Mouse (Mus musculus) midbrain, embryonic 10.5 days (tissue): Measurements from ENCODE around the gene Agap2. TPM values are rescaled to one million over a fixed set of nuclear protein-coding genes. Genes with fewer than 3 reads are reported as not detected.

Source experiments
- DNase-seq: peaks from one replicate; pipeline ENCODE4 v3.0.0-alpha.2; 2017; ENCODE audit warnings: low spot score
- H3K27ac ChIP-seq: fragments of 300-500 bp; sonication (generic); replicated peaks from 2 replicates; pipeline ENCODE4 v1.5.1; 2016; ENCODE audit warnings: mild to moderate bottlenecking
- H3K27me3 ChIP-seq: fragments of 300-500 bp; sonication (generic); 2 replicates; pipeline ENCODE4 v1.6.1; 2016; ENCODE audit warnings: low read depth, mild to moderate bottlenecking; ENCODE audit not compliant: poor library complexity, severe bottlenecking
- H3K36me3 ChIP-seq: fragments of 300-500 bp; sonication (generic); 2 replicates; pipeline ENCODE4 v1.6.1; 2016; ENCODE audit warnings: mild to moderate bottlenecking, moderate library complexity
- H3K4me1 ChIP-seq: fragments of 300-500 bp; sonication (generic); 2 replicates; pipeline ENCODE4 v1.6.1; 2016
- H3K4me3 ChIP-seq: fragments of 300-500 bp; sonication (generic); 2 replicates; pipeline ENCODE4 v1.5.1; 2016; ENCODE audit warnings: mild to moderate bottlenecking, moderate library complexity
- H3K9me3 ChIP-seq: fragments of 300-500 bp; sonication (generic); replicated peaks from 2 replicates; pipeline ENCODE4 v1.6.1; 2016; ENCODE audit warnings: mild to moderate bottlenecking
- WGBS: fragments of 180-500 bp; shearing (Covaris S2); methylation state at CpG from one replicate; pipeline ENCODE4 v1.1.7; 2016; 5-methylcytosine and 5-hydroxymethylcytosine counted together
- polyA plus RNA-seq: library from polyadenylated mRNA; unstranded; fragments of >200 nt; fragmentation: Nextera tagmentation; extraction: Ambion mirVana; gene quantifications from 2 replicates; pipeline ENCODE4 v1.2.1, GENCODE M21; 2016

Agap2 gene
- polyA plus RNA-seq, 1 experiment from 2014 or later: 0.10 TPM

- H3K9me3 ChIP-seq: no peaks in the 10 kb centered on the region
- no peak overlapping the region for H3K4me3 ChIP-seq
- no peak overlapping the region for H3K27ac ChIP-seq
- WGBS: 91% methylated on average over 18 of the region's 18 CpGs
- no peaks in the 10 kb centered on the region for H3K27me3 ChIP-seq
- DNase-seq: no peak
- no peaks in the 10 kb centered on the region for H3K4me1 ChIP-seq
- H3K36me3 ChIP-seq: no peaks in the 10 kb centered on the region
These were observed 63.5 kb downstream of the Agap2 start for GRCm38 (mm10) chr10:127138328-127139141.

- WGBS: 84% methylated on average over 11 of the region's 11 CpGs
- DNase-seq: no peak
- Histone ChIP-seq H3K4me3 (no peak overlapping the region), H3K4me1 (peaks cover 4% of the 10 kb centered on the region; the same call in 1 of the 2 replicates), H3K27me3 (no peaks in the 10 kb centered on the region), H3K36me3 (no peaks in the 10 kb centered on the region), H3K9me3 (no peaks in the 10 kb centered on the region), H3K27ac (no peak overlapping the region)
These were observed 65.9 kb downstream of the Agap2 start for GRCm38 (mm10) chr10:127140971-127141370.

GRCm38 (mm10) chr10:127141500-127141899, 66.4 kb downstream of the Agap2 start:
- no peak for DNase-seq
- Histone ChIP-seq H3K4me1 (peaks cover 4% of the 10 kb centered on the region; the same call in 1 of the 2 replicates), H3K27ac (no peak overlapping the region), H3K4me3 (no peak overlapping the region), H3K36me3 (no peaks in the 10 kb centered on the region), H3K27me3 (no peaks in the 10 kb centered on the region), H3K9me3 (no peaks in the 10 kb centered on the region)
- WGBS: 82% methylated on average over 8 of the region's 8 CpGs

Other genes with a start within 250 kb of the Agap2 start
- gene Atp23, start 173.9 kb upstream of the Agap2 start, polyA plus RNA-seq: 16.9 and 17.7 TPM in 2 replicates
- 36.8 and 39.3 TPM in 2 replicates for gene Ctdsp2, start 96.6 kb upstream of the Agap2 start, polyA plus RNA-seq
- 0.36 and 2.2 TPM in 2 replicates for gene Avil, start 74.6 kb upstream of the Agap2 start, polyA plus RNA-seq
- 101 and 107 TPM in 2 replicates for gene Tsfm, start 44.4 kb upstream of the Agap2 start, polyA plus RNA-seq
- gene Mettl1, start 33.9 kb upstream of the Agap2 start, polyA plus RNA-seq: 54.3 and 56.7 TPM in 2 replicates
- 0.19 and 0.26 TPM in 2 replicates for gene Eef1akmt3, start 33.8 kb upstream of the Agap2 start, polyA plus RNA-seq
- gene Cyp27b1, start 27.0 kb upstream of the Agap2 start, polyA plus RNA-seq: 0.07 and 0.22 TPM in 2 replicates
- gene March9, start 15.1 kb upstream of the Agap2 start, polyA plus RNA-seq: 1.3 and 1.7 TPM in 2 replicates
- gene Cdk4, start 11.8 kb upstream of the Agap2 start, polyA plus RNA-seq: 2,811 and 2,916 TPM in 2 replicates
- 197 and 208 TPM in 2 replicates for gene Tspan31, start 5.0 kb upstream of the Agap2 start, polyA plus RNA-seq
- 62.3 and 83.0 TPM in 2 replicates for gene Os9, start 45.8 kb downstream of the Agap2 start, polyA plus RNA-seq
- gene B4galnt1, start 89.9 kb downstream of the Agap2 start, polyA plus RNA-seq: 4.9 and 6.1 TPM in 2 replicates
- 0.87 and 1.4 TPM in 2 replicates for gene Slc26a10, start 105.4 kb downstream of the Agap2 start, polyA plus RNA-seq
- 24.8 and 28.7 TPM in 2 replicates for gene Arhgef25, start 114.8 kb downstream of the Agap2 start, polyA plus RNA-seq
- gene Dtx3, start 120.4 kb downstream of the Agap2 start, polyA plus RNA-seq: 119 and 142 TPM in 2 replicates
- 16.5 and 18.1 TPM in 2 replicates for gene Pip4k2c, start 136.3 kb downstream of the Agap2 start, polyA plus RNA-seq
- gene Kif5a, start 188.1 kb downstream of the Agap2 start, polyA plus RNA-seq: 14.9 and 29.4 TPM in 2 replicates
- gene Dctn2, start 191.1 kb downstream of the Agap2 start, polyA plus RNA-seq: 212 and 239 TPM in 2 replicates
- 11.9 and 13.0 TPM in 2 replicates for gene Mbd6, start 213.7 kb downstream of the Agap2 start, polyA plus RNA-seq
- gene Mars, start 236.5 kb downstream of the Agap2 start, polyA plus RNA-seq: 180 and 187 TPM in 2 replicates
- 1.1 and 1.3 TPM in 2 replicates for gene Arhgap9, start 246.7 kb downstream of the Agap2 start, polyA plus RNA-seq